In the genomic region with DNA sequence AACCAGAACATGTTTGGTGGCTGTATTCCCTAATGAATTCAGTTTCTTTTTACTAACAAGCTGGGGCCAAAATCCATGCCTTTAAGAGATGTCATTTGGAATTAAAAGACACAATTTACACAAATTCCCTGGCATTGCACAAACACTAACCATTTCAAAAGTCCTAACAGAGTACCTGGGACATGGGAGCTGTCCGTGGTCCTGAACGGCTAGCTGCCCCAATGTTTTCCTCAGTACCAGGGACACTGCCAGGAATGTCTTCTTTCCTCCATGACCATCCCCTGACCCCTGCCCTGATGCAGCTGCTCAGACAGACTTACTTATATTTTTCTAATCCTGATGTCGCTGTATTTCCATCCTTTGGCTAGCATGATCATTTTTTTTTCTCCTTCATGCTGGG, we compare ENCODE assay signal across 12 mouse cellular contexts. TPM values are rescaled to one million over a fixed set of nuclear protein-coding genes. Genes with fewer than 3 reads are reported as not detected.
DNase-seq lines count a peak whose midpoint lies in the region; ATAC-seq lines count a peak whose summit lies in the region.
"Had no signal": no experiment of that assay in that cellular context is flagged by ENCODE, and none has a peak within 500 bp of the region (broad histone marks: within the 10 kb centered on the region; RNA-seq: fewer than 3 reads in every experiment).

No protein-coding gene starts in this region.

- H3K36me3 ChIP-seq in forebrain, embryonic 11.5 days (ENCODE audit: control insufficient read depth, insufficient read depth, low read length): no peaks in the 10 kb centered on the region
- H3K36me3 ChIP-seq in forebrain, embryonic 15.5 days: no peaks in the 10 kb centered on the region
- H3K36me3 ChIP-seq in midbrain, embryonic 10.5 days: no peaks in the 10 kb centered on the region
- H3K36me3 ChIP-seq in midbrain, embryonic 16.5 days (ENCODE audit: control insufficient read depth, insufficient read depth, low read length): no peaks in the 10 kb centered on the region
- H3K36me3 ChIP-seq: limb, embryonic 12.5 days had no signal

- H3K27me3 ChIP-seq in forebrain, embryonic 11.5 days (ENCODE audit: control insufficient read depth, insufficient read depth, low read length): no peaks in the 10 kb centered on the region
- H3K27me3 ChIP-seq in forebrain, embryonic 15.5 days: no peaks in the 10 kb centered on the region
- H3K27me3 ChIP-seq in midbrain, embryonic 10.5 days (ENCODE audit: low read depth, poor library complexity, severe bottlenecking): no peaks in the 10 kb centered on the region
- H3K27me3 ChIP-seq in midbrain, embryonic 16.5 days (ENCODE audit: control insufficient read depth, insufficient read depth, low read depth, low read length): no peaks in the 10 kb centered on the region

- no peak overlapping the region for H3K27ac ChIP-seq in forebrain, embryonic 11.5 days (ENCODE audit: low read depth, low read length)
- H3K27ac ChIP-seq in forebrain, embryonic 15.5 days (replicated peaks): no peak overlapping the region
- no peak overlapping the region for H3K27ac ChIP-seq in midbrain, embryonic 10.5 days (replicated peaks)
- H3K27ac ChIP-seq in midbrain, embryonic 16.5 days (ENCODE audit: low read length): no peak overlapping the region
- H3K27ac ChIP-seq: limb, embryonic 12.5 days had no signal

- H3K4me2 ChIP-seq in forebrain, embryonic 11.5 days (ENCODE audit: low read depth, low read length, severe bottlenecking): no peak overlapping the region
- no peak overlapping the region for H3K4me2 ChIP-seq in forebrain, embryonic 15.5 days (replicated peaks)
- no peak overlapping the region for H3K4me2 ChIP-seq in midbrain, embryonic 16.5 days (ENCODE audit: low read length)
- H3K4me2 ChIP-seq: limb, embryonic 12.5 days had no signal

- H3K4me1 ChIP-seq in forebrain, embryonic 11.5 days (replicated peaks; ENCODE audit: control insufficient read depth, insufficient read depth, low read length): no peaks in the 10 kb centered on the region
- H3K4me1 ChIP-seq in forebrain, embryonic 15.5 days: no peaks in the 10 kb centered on the region
- H3K4me1 ChIP-seq in midbrain, embryonic 10.5 days: peaks cover 3% of the 10 kb centered on the region; the same call in 1 of the 2 replicates
- H3K4me1 ChIP-seq in midbrain, embryonic 16.5 days (ENCODE audit: control insufficient read depth, insufficient read depth, low read length): peaks cover 12% of the 10 kb centered on the region

- WGBS in forebrain, embryonic 11.5 days: 15% methylated on average over 3 of the region's 3 CpGs
- WGBS in forebrain, embryonic 15.5 days: 14% methylated on average over 3 of the region's 3 CpGs
- WGBS in midbrain, embryonic 10.5 days: 12% methylated on average over 3 of the region's 3 CpGs
- WGBS in midbrain, embryonic 16.5 days: 9% methylated on average over 3 of the region's 3 CpGs

- no peaks in the 10 kb centered on the region for H3K9me3 ChIP-seq in forebrain, embryonic 11.5 days (ENCODE audit: control insufficient read depth, low read length)
- H3K9me3 ChIP-seq in forebrain, embryonic 15.5 days: no peaks in the 10 kb centered on the region
- no peaks in the 10 kb centered on the region for H3K9me3 ChIP-seq in midbrain, embryonic 10.5 days (replicated peaks)
- no peaks in the 10 kb centered on the region for H3K9me3 ChIP-seq in midbrain, embryonic 16.5 days (replicated peaks; ENCODE audit: control insufficient read depth, low read length, poor library complexity, severe bottlenecking)
- H3K9me3 ChIP-seq: limb, embryonic 12.5 days had no signal

- DNase-seq in forebrain, embryonic 11.5 days (ENCODE audit: low spot score): peak; percentile 82
- peak; percentile 59 for DNase-seq in midbrain, embryonic 10.5 days (ENCODE audit: low spot score)
- peak; percentile 66 for DNase-seq in embryo, embryonic 9.5 days (ENCODE audit: extremely low spot score)
- DNase-seq in retina, postnatal 1 day: peak; percentile 64
- no peak for DNase-seq in layer of hippocampus, adult 18-20 months (ENCODE audit: low spot score in 2 of 2)
- no peak for DNase-seq in layer of hippocampus, postnatal 10 days (ENCODE audit: low spot score in 2 of 2)
- DNase-seq: cerebellum, adult 18-20 months had no signal

- H3K9ac ChIP-seq in forebrain, embryonic 11.5 days (ENCODE audit: low read length): no peak overlapping the region
- no peak overlapping the region for H3K9ac ChIP-seq in forebrain, embryonic 15.5 days (replicated peaks)
- no peak overlapping the region for H3K9ac ChIP-seq in midbrain, embryonic 16.5 days (ENCODE audit: low read depth, low read length)
- H3K9ac ChIP-seq: limb, embryonic 12.5 days had no signal

- no peak for ATAC-seq in forebrain, embryonic 11.5 days (replicated peaks; ENCODE audit: low FRiP score)
- ATAC-seq in forebrain, embryonic 15.5 days (replicated peaks): no peak
- no peak for ATAC-seq in midbrain, embryonic 16.5 days

- no peak overlapping the region for H3K4me3 ChIP-seq in forebrain, embryonic 11.5 days (ENCODE audit: low read depth, low read length)
- no peak overlapping the region for H3K4me3 ChIP-seq in forebrain, embryonic 15.5 days
- H3K4me3 ChIP-seq in midbrain, embryonic 10.5 days: no peak overlapping the region
- no peak overlapping the region for H3K4me3 ChIP-seq in midbrain, embryonic 16.5 days (ENCODE audit: low read depth, low read length)
- H3K4me3 ChIP-seq: limb, embryonic 12.5 days had no signal

RNA-seq across cellular contexts. Expression of a gene that starts 43.5 kb away (rescaled TPM):
- polyA plus RNA-seq in forebrain, embryonic 11.5 days (2014; fragmentation: Nextera tagmentation; extraction: Ambion mirVana): not detected in 2 replicates
- polyA plus RNA-seq in forebrain, embryonic 15.5 days (2015; fragmentation: Nextera tagmentation; extraction: Ambion mirVana): not detected in 2 replicates
- not detected in 2 replicates for polyA plus RNA-seq in midbrain, embryonic 10.5 days (2016; fragmentation: Nextera tagmentation; extraction: Ambion mirVana)
- polyA plus RNA-seq in midbrain, embryonic 16.5 days (2015; fragmentation: Nextera tagmentation; extraction: Ambion mirVana): not detected in 2 replicates
- total RNA-seq in layer of hippocampus, adult 18-20 months (2021): not detected
- total RNA-seq in layer of hippocampus, postnatal 10 days (2021): not detected
- polyA plus RNA-seq: gonadal fat pad, adult 2 months; limb, embryonic 12.5 days; neural tube, embryonic 14.5 days had no signal

Comparison
In these comparisons a context has a peak if more than half of its experiments do, and no peak if none do; other contexts are left out.
1. DNase-seq: peak in forebrain, embryonic 11.5 days (single experiment), midbrain, embryonic 10.5 days (single experiment), embryo, embryonic 9.5 days (single experiment) and retina, postnatal 1 day (single experiment); none in layer of hippocampus, adult 18-20 months (0 of 2) and layer of hippocampus, postnatal 10 days (0 of 2).